Mouse (Mus musculus): ENCODE measurements at regions not wholly inside any gene's neighbourhood (a gene's known extent, or its start where the extent isn't known, plus 50 kb on each side); places are given as distances from the start of the nearest gene placed in this dataset.
A peak's percentile ranks its signal among the peaks of the same experiment; 100 is the strongest.

GRCm38 (mm10) chr17:64916657-64917056 is 80.8 kb upstream of the 4930583I09Rik start:
- no peak for DNase-seq (ENCODE audit: low spot score)

GRCm38 (mm10) chr17:64915708-64916107 is 79.8 kb upstream of the 4930583I09Rik start:
- no peak for DNase-seq (ENCODE audit: low spot score)

GRCm38 (mm10) chr17:64915025-64915424 is 79.2 kb upstream of the 4930583I09Rik start:
- peak; percentile 37 for DNase-seq (ENCODE audit: low spot score)

GRCm38 (mm10) chr17:64914302-64914701 is 78.4 kb upstream of the 4930583I09Rik start:
- DNase-seq (ENCODE audit: low spot score), result no peak

GRCm38 (mm10) chr17:64908671-64909070 is 72.8 kb upstream of the 4930583I09Rik start:
- no peak for DNase-seq (ENCODE audit: low spot score)

GRCm38 (mm10) chr17:64901721-64902623 is 66.1 kb upstream of the 4930583I09Rik start:
- DNase-seq (ENCODE audit: low spot score), result no peak

- DNase-seq (ENCODE audit: low spot score), result no peak
Measured at GRCm38 (mm10) chr17:64897473-64897872, 61.6 kb upstream of the 4930583I09Rik start.

- no peak for DNase-seq (ENCODE audit: low spot score)
Measured at GRCm38 (mm10) chr17:64895886-64896285, 60.0 kb upstream of the 4930583I09Rik start.

- no peak for DNase-seq (ENCODE audit: low spot score)
Measured at GRCm38 (mm10) chr17:64895466-64895865, 59.6 kb upstream of the 4930583I09Rik start.

- no peak for DNase-seq (ENCODE audit: low spot score)
Measured at GRCm38 (mm10) chr17:64893182-64893902, 57.5 kb upstream of the 4930583I09Rik start.

Data from adipocyte (in vitro differentiated cells).